Mouse (Mus musculus): ENCODE data around the gene Tmpo.
A peak's percentile ranks its signal among the peaks of the same experiment; 100 is the strongest.

Tmpo gene

DNA sequence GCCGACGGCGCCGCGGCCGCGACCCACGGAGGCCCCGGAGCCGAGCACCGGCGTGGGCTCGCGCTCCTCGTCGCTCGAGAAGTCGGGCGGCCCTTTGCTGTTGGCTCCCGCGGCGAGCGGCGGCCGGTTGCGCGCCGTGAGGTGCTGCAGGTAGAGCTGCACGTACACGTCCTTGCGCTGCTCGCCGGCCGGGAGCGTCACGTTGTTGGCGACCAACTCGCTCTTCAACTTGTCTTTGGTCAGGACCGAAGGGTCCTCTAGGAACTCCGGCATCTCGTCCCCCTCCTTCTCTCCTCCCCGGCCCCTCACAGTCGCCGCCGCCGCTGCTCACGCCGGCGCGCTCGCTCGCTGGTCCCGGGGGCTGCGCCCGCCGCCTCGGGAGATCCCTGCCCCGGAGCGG, 10.1 kb downstream of the Tmpo start:
- Histone ChIP-seq H3K4me1 (replicated peaks; ENCODE audit: low read depth, low read length) (peaks cover 42% of the 10 kb centered on the region), H3K36me3 (ENCODE audit: insufficient read depth, low read length) (peaks cover 19% of the 10 kb centered on the region), H3K9me3 (ENCODE audit: low read length) (no peaks in the 10 kb centered on the region), H3K4me3 (replicated peaks; ENCODE audit: low read length) (peak overlapping the region; percentile 91), H3K27me3 (ENCODE audit: insufficient read depth, low read length) (no peaks in the 10 kb centered on the region)
- TF ChIP-seq NANOG (IDR thresholded peaks at IDR 0.05; ENCODE audit: borderline replicate concordance, low read length) = no peak
- no peak for TF ChIP-seq POU5F1 (IDR thresholded peaks at IDR 0.05; ENCODE audit: borderline replicate concordance, low read length)
- TF ChIP-seq CTCF (conservative IDR thresholded peaks at IDR 0.05; ENCODE audit: low read length) = no peak

DNA sequence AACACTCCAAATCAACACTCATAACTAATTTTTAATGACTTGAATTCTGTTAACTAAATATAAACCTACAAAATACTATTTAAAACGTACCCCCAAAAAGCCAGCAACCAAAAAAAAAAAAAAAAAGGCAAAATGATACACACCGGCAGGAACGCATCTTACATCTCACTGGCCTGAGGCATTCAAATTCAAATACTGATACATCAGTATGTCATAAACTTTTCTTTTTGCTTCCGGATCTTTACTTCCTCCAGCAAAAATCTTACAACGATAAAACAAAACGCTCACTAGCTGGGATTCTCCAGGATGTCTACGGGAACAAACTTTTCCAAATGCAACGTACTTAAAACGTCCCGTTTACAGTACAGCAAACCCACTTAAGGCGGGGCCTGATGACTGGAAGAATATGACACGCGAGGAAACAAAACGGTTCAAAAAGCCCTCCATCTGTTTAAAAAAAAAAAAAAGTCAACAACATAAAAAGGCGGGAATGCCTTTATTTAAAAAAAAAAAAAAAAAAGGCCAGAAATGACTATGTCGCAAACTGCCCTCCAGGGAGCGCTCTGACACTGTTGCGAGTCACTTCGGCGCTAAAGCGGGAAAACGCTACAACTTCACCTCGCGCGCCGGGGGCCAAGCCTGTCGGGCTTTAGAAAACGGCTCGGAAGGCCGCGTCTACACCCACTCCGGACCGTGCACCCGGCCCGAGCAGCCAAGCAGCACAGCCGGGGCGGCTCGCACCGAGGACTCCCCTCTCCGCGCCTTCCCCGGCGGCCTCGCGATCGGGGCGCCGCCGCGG, 10.8 kb downstream of the Tmpo start:
- TF ChIP-seq CTCF (conservative IDR thresholded peaks at IDR 0.05; ENCODE audit: low read length) = peak; percentile 49
- TF ChIP-seq POU5F1 (IDR thresholded peaks at IDR 0.05; ENCODE audit: borderline replicate concordance, low read length) = no peak
- Histone ChIP-seq H3K4me1 (replicated peaks; ENCODE audit: low read depth, low read length) (peaks cover 43% of the 10 kb centered on the region), H3K27me3 (ENCODE audit: insufficient read depth, low read length) (no peaks in the 10 kb centered on the region)

DNA sequence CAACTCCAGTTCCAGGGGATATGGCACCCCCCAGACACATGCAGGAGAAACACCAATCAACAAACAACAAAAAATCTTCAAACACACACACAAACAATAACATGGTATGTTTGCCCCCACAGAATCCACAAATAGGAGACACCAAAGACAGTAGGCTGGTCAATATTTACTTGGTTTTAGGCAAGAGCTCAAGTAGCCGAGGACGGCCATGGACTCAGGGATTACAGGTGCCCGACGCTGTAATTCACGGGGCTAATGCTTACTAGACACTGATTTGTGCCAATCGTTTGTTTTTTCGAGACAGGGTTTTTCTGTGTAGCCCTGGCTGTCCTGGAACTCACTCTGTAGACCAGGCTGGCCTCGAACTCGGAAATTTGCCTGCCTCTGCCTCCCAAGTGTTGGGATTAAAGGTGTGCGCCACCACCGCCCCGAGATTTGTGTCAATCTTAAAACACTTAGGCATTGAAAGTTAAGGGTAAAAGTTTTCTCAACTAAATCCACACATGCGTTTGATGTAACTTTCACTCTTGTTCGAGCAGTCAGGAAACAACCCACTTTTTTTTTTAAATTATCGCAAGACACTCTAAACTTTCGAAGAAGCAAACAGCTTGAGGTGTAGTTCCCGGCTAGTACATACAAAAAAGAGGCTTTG, 11.6 kb downstream of the Tmpo start:
- no peak for TF ChIP-seq CTCF (conservative IDR thresholded peaks at IDR 0.05; ENCODE audit: low read length)
- TF ChIP-seq POU5F1 (IDR thresholded peaks at IDR 0.05; ENCODE audit: borderline replicate concordance, low read length) = no peak
- no peak for TF ChIP-seq NANOG (IDR thresholded peaks at IDR 0.05; ENCODE audit: borderline replicate concordance, low read length)
- H3K27me3 ChIP-seq (ENCODE audit: insufficient read depth, low read length) = no peaks in the 10 kb centered on the region
- peaks cover 34% of the 10 kb centered on the region for H3K36me3 ChIP-seq (ENCODE audit: insufficient read depth, low read length)
- peaks cover 43% of the 10 kb centered on the region for H3K4me1 ChIP-seq (replicated peaks; ENCODE audit: low read depth, low read length)
- peak overlapping the region; percentile 91 for H3K4me3 ChIP-seq (replicated peaks; ENCODE audit: low read length)
- no peaks in the 10 kb centered on the region for H3K9me3 ChIP-seq (ENCODE audit: low read length)

More for the DNA sequence above, 10.8 kb downstream of the Tmpo start:
- Histone ChIP-seq H3K9me3 (ENCODE audit: low read length) (no peaks in the 10 kb centered on the region), H3K4me3 (replicated peaks; ENCODE audit: low read length) (peak overlapping the region; percentile 91), H3K36me3 (ENCODE audit: insufficient read depth, low read length) (peaks cover 26% of the 10 kb centered on the region)

DNA sequence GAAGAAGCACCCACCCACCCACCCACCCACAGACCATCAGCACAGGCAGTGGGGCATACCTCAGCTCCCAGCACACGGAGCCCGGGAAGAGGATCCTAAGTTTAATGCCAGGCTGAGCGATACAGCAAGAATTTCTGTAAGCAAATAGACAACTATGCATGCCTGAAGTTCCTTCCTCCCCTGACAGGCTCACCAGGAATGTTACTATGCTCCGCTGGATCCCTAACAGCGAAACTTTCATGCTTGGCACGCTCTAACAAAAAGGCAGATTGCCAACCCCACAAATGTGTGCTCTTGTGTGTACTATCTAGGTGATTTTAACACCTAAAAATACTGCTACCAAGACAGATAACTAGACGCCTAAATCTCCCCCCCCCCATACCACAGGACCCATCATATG, 13.8 kb downstream of the Tmpo start:
- no peaks in the 10 kb centered on the region for H3K27me3 ChIP-seq (ENCODE audit: insufficient read depth, low read length)
- no peaks in the 10 kb centered on the region for H3K9me3 ChIP-seq (ENCODE audit: low read length)
- H3K4me1 ChIP-seq (replicated peaks; ENCODE audit: low read depth, low read length) = peaks cover 40% of the 10 kb centered on the region
- peak overlapping the region; percentile 91 for H3K4me3 ChIP-seq (replicated peaks; ENCODE audit: low read length)
- H3K36me3 ChIP-seq (ENCODE audit: insufficient read depth, low read length) = peaks cover 54% of the 10 kb centered on the region
- TF ChIP-seq CTCF (conservative IDR thresholded peaks at IDR 0.05; ENCODE audit: low read length) (no peak), NANOG (IDR thresholded peaks at IDR 0.05; ENCODE audit: borderline replicate concordance, low read length) (no peak)

DNA sequence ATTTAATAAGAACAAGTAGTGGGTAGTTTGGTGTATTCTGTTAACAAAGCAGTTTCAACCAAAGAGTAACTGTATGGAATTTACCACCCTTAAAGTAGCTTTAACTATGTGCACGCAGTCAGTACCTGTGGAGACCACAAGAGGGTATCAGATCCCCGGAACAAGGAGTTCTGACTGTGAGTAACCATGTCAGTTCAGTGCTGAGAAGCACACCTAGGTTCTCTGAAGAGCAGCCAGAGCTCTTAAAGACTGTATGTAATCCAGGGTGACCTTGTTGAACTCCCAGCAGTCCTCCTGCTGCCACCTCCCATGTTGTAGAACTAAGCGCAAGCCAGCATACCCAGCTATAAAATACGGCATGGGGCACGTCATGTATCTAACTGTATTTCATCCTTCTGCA, 14.2 kb downstream of the Tmpo start:
- H3K9me3 ChIP-seq (ENCODE audit: low read length) = no peaks in the 10 kb centered on the region
- H3K27me3 ChIP-seq (ENCODE audit: insufficient read depth, low read length) = no peaks in the 10 kb centered on the region
- H3K36me3 ChIP-seq (ENCODE audit: insufficient read depth, low read length) = peaks cover 58% of the 10 kb centered on the region
- TF ChIP-seq NANOG (IDR thresholded peaks at IDR 0.05; ENCODE audit: borderline replicate concordance, low read length) (no peak), CTCF (conservative IDR thresholded peaks at IDR 0.05; ENCODE audit: low read length) (peak; percentile 89)
- H3K4me1 ChIP-seq (replicated peaks; ENCODE audit: low read depth, low read length) = peaks cover 35% of the 10 kb centered on the region
- 0 out of 2 replicates have a peak overlapping the region, but pooled peaks have one; percentile 5 for H3K4me3 ChIP-seq (replicated peaks; ENCODE audit: low read length)

DNA sequence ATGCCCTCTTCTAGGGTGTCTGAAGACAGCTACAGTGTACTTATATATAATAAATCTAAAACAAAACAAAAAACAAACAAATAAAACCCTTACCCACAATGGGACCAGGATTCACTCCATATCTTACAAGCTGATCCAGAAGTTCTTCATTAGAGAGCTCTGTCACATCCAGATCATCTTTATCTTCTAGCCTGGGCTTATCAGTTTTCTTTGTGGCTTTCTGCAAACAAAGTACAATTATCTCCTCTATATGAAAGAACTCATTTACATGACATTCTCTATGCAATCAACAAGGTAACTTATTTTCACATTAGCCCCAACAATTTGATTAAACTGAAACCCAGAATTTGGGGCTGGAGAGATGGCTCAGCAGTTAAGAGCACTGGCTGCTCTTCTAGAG, 15.3 kb downstream of the Tmpo start:
- TF ChIP-seq CTCF (conservative IDR thresholded peaks at IDR 0.05; ENCODE audit: low read length) (no peak), POU5F1 (IDR thresholded peaks at IDR 0.05; ENCODE audit: borderline replicate concordance, low read length) (no peak), NANOG (IDR thresholded peaks at IDR 0.05; ENCODE audit: borderline replicate concordance, low read length) (no peak)
- Histone ChIP-seq H3K27me3 (ENCODE audit: insufficient read depth, low read length) (no peaks in the 10 kb centered on the region), H3K4me3 (replicated peaks; ENCODE audit: low read length) (no peak overlapping the region), H3K9me3 (ENCODE audit: low read length) (no peaks in the 10 kb centered on the region), H3K4me1 (replicated peaks; ENCODE audit: low read depth, low read length) (peaks cover 35% of the 10 kb centered on the region), H3K36me3 (ENCODE audit: insufficient read depth, low read length) (peaks cover 69% of the 10 kb centered on the region)

DNA sequence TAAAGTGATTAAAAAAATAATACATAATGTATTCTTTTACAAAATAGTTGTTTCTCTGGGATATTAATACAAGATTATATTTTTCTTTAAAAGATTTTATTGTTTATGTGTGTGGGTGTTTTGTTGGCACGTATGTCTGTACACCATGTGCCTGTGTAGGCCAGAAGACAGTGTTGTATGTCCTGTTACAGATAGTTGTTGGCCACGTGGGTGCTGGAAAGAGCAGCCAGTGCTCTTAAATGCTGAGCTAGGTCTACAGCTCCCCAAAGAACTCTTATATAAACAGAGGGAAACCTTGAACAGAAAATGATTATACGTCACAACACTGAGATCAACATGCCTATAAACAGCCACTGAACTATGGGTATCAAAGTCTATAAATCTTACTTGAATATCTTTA, 16.6 kb downstream of the Tmpo start:
- H3K9me3 ChIP-seq (ENCODE audit: low read length) = no peaks in the 10 kb centered on the region
- no peaks in the 10 kb centered on the region for H3K27me3 ChIP-seq (ENCODE audit: insufficient read depth, low read length)
- H3K4me1 ChIP-seq (replicated peaks; ENCODE audit: low read depth, low read length) = peaks cover 35% of the 10 kb centered on the region
- TF ChIP-seq POU5F1 (IDR thresholded peaks at IDR 0.05; ENCODE audit: borderline replicate concordance, low read length) (no peak), NANOG (IDR thresholded peaks at IDR 0.05; ENCODE audit: borderline replicate concordance, low read length) (no peak), CTCF (conservative IDR thresholded peaks at IDR 0.05; ENCODE audit: low read length) (no peak)
- peaks cover 82% of the 10 kb centered on the region for H3K36me3 ChIP-seq (ENCODE audit: insufficient read depth, low read length)
- no peak overlapping the region for H3K4me3 ChIP-seq (replicated peaks; ENCODE audit: low read length)

DNA sequence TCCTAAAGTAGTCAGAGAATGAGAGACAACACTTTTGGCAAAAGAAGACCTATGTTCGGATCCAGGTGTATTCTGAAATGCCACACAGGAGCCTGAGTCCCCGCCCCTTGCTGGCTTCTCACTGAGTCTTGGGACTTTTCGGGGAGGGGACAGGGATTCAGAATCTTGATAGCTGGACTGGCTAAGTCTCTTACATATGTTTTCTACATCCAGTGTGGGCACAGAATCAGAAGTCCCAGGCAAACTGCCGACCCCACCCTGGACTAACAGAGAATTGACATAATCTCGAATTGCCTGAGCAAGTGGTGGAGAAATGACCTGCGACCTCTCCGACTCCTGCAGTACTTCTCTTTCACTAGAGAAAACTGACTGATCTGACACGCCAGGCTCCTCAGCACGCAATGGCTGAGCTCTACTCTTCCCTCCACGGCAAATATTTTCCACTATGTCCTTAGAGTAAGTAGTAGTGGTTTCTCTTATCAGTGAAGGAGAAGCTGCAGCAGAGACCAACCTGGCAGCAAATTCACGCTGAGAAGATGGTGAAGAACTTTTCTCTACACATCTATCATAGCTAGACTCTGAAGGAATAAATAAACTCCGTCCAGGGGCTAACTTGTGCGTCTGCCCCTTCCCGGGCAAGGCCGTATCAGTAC, 18.5 kb downstream of the Tmpo start:
- no peaks in the 10 kb centered on the region for H3K27me3 ChIP-seq (ENCODE audit: insufficient read depth, low read length)
- no peaks in the 10 kb centered on the region for H3K9me3 ChIP-seq (ENCODE audit: low read length)
- H3K4me1 ChIP-seq (replicated peaks; ENCODE audit: low read depth, low read length) = peaks cover 22% of the 10 kb centered on the region
- no peak for TF ChIP-seq NANOG (IDR thresholded peaks at IDR 0.05; ENCODE audit: borderline replicate concordance, low read length)
- TF ChIP-seq CTCF (conservative IDR thresholded peaks at IDR 0.05; ENCODE audit: low read length) = no peak
- H3K4me3 ChIP-seq (replicated peaks; ENCODE audit: low read length) = no peak overlapping the region
- H3K36me3 ChIP-seq (ENCODE audit: insufficient read depth, low read length) = peaks cover 87% of the 10 kb centered on the region
